Mouse (Mus musculus) B cell, adult 62 days (primary cell): ENCODE measurements around the gene Cpd. TPM values are rescaled to one million over a fixed set of nuclear protein-coding genes. Genes with fewer than 3 reads are reported as not detected.

ENCODE experiments used
- total RNA-seq: library from RNA; stranded (reverse); gene quantifications from 4 replicates; pipeline ENCODE4 v1.2.4, GENCODE M21; 2023

The Cpd gene
- 0.91 to 2.0 TPM (median 1.5 TPM) in 4 replicates for total RNA-seq

DNA sequence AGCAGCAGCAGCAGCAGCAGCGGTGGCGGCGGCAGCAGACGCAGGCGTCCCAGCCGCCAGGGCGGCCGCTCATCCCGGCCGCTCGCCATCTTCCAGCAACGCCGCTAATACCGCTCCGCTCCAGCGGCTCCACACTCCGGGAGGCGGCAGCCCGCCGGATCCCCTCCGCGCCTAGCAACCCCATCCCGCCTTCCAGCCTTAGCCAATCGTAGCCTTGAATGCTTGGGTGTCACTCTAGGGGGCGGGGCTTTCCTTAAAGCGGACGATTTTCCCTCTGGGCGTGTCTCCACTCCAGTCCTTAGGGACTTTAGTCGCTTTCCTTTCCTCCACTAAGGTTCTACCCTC, at the start of gene Cpd:
Cpd (minus strand) TSS at position 141 of the 345 bp plus-strand sequence.

DNA sequence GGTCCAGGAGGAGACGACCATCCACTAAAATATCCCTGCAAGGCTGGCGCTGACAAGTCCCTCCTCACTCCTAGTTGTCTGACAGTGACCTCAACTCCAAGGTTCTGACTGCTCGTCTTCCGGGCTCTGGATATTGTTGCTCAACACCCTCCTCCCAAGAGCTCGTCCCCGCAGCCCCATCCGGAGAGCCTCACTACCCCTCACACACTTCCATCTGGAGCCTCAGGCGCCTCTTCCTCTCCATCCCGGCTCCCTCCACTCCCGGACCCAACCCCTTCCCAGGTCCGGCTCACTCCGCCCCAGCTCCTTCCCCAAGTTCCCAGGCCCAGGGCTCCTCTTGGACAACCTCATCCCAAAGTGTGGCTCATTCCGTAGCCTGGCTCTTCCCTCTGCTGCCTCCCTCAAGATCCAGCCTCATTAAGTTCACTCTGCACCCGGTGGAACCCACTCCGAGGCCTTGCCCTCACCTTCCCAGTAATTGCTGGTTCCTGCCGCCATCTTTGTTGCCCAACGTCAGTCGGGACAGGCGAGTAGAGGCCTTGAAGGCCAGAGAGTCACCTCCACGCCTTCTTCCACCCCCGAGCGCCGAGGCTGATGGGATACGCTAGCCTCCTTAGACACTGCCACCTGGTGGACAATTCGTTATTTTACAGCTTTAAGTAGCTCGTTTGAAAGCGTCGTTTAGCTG, 83.6 kb downstream of the Cpd start, which contains the start of gene Gosr1:
Gosr1 (minus strand) TSS at position 527 of the 688 bp plus-strand sequence.

Other genes starting within 250 kb of the Cpd start
- 23.6 to 30.3 TPM (median 27.0 TPM) in 4 replicates for gene Abr, start 224.7 kb downstream of the Cpd start, total RNA-seq
- gene Bhlha9, start 174.5 kb downstream of the Cpd start, total RNA-seq, result not detected in 4 replicates
- not detected in 4 replicates for gene Trarg1, start 167.2 kb downstream of the Cpd start, total RNA-seq
- gene Gosr1, start 83.4 kb downstream of the Cpd start, total RNA-seq, result 38.3 to 53.1 TPM (median 45.4 TPM) in 4 replicates
- gene Tmigd1, start 55.1 kb upstream of the Cpd start, total RNA-seq, result not detected in 4 replicates
- 41.2 to 50.3 TPM (median 48.6 TPM) in 4 replicates for gene Blmh, start 77.8 kb upstream of the Cpd start, total RNA-seq
- gene Slc6a4, start 151.6 kb upstream of the Cpd start, total RNA-seq, result 0.21 to 0.29 TPM in 2 of 4 replicates, not detected in the others
- gene Nsrp1, start 231.4 kb upstream of the Cpd start, total RNA-seq, result 22.7 to 31.1 TPM (median 25.2 TPM) in 4 replicates